Mouse (Mus musculus): ENCODE data around the gene Loxl3.

Loxl3 gene

DNA sequence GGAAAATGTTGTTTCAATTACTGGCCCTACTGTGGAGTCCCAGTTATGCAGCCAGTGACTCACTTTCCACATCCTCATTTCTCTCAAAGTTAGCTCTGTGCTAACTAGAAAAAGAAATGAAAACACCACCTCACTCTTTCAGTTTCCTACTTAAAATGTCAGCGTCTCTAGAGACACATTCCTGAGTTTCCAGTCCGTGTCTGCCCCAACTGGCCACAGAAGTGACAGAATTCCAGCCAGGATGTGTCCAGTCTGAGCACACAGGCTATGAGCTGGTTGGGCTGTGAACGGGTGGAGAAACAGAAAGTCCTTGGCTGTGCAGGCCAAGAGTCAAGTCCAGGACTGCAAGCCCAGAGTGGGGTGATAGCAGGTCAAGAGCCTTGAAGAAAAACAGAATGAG, 16.8 kb upstream of the Loxl3 start:
- DNase-seq (ENCODE audit: low read depth): no peak

DNA sequence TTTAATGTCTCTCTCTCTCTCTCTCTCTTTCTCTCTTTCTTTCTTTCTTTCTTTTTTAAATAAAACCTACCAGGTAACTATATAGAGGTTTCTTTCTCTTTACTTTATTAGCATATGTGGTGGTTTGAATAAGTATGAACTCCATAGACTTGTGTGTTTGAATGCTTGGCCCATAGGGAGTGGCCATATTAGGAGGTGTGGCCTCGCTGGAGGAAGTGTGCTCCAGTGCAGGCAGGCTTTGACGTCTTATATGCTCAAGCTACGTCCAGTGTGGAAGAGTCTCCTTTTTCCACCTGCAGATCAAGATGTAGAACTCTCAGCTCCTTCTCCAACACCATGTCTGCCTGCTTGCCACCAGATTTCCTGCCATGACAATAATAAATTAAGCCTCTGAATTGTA, 14.9 kb upstream of the Loxl3 start:
- no peak for DNase-seq (ENCODE audit: low read depth)

DNA sequence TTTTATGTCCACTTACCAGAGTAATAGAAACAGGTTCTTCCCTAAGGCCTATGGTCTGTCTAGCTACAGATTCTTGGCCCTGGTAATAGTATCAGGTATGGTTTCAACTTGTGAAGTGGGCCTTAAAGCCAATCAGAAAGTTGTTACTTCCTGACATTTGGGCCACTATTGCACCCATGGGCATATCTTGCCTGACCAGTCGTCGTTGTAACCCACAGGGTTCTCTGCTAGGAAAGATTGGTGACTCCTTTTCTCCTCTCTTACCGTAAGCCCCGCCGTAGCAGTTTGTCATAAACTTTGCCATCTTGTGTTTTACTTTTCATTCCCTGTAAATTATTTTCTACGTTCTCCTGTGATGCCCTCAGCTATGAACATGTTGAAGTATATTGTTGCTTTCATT, 13.9 kb upstream of the Loxl3 start:
- DNase-seq (ENCODE audit: low read depth): no peak

DNA sequence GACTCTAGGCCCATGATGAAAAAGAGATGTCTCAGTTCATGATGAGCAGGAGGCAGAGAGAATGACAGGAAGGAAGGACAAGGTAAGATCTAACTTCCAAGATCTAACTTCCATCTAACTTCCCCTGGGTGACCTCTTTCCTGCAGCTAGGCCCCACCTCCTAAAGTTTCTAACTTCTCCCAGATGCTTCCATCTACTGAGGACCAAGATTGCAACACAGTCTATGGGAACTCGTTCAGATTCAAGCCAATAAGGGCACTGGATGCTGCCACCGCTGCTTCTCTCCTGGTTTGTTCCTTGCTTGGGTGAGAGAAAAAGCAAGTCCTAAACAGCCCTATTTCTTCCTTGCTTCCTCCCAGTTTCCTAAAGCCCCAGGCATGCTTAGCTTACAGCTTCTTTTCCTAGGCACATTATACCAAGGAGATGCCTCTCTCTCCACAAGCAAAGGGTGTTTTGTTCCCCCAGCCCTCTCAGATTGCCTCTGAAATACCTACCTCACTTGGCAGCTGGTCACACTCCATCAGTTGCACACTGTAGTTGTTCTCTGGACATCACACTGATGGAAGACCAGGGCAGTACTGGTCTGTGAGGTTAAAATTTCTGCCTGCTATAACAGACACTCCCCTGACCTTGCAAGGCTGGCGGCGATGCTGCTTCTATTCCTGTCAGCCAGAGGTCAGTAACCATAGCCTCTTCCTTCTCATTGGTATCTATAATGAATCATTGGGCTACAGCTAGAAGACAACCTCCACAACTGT, 13.0 kb upstream of the Loxl3 start:
- no peak for DNase-seq (ENCODE audit: low read depth)

DNA sequence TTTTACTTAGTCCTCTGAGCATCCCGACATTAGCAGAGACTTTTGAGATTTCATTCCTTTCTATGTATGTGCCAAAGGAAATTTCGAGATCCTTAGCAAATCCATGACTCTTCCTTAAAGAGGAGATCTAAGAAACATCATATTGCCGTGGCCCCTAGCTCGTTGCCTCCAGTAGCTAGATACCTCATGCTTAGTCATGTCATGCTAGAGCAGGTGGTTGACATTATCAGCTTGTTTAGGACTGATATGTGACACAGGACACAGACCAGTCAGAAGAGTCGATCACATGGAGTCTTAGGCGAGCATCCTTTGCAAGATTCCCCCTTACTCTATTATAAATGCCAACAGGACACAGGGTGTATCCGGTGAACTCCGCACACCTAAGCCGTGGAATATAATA, 11.0 kb upstream of the Loxl3 start:
- DNase-seq (ENCODE audit: low read depth): no peak

DNA sequence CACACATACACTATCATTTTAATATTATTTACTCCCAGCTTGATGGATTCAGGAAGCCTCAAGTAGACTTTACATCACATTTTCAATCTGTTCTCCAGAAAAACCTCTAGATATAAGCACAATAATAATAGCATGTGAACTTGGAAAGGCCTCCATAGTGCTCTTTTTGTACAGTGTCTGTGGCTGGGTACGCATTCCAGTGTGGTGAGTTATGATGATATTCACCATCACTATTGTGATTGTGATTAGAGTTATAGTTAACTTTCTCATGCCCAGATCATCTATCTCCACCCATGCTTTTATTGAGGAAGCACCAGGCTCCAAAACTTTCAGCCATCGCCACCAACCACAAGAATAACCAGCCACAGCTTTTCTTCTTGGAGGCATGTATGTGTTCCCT, 10.2 kb upstream of the Loxl3 start:
- no peak for DNase-seq (ENCODE audit: low read depth)

DNA sequence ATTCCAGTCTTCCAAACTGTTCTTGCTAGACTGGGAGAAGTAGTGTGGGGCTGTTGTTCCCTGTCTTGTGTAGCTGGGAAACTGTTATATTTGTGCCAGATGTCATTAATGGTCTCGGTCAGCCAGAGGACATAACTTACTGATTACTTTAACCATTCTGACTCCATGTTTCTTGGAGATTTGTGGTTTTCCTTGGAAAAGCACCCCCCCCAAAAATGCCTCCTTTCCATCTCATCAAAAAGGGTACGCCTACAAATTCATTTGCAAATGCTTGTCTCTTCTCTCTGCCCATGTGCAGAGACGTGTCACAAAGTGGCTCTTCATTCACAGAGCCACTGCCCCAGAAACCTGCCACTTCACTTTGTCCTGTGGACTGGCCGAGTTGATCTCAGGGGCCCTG, 9.6 kb upstream of the Loxl3 start:
- no peak for DNase-seq (ENCODE audit: low read depth)

DNA sequence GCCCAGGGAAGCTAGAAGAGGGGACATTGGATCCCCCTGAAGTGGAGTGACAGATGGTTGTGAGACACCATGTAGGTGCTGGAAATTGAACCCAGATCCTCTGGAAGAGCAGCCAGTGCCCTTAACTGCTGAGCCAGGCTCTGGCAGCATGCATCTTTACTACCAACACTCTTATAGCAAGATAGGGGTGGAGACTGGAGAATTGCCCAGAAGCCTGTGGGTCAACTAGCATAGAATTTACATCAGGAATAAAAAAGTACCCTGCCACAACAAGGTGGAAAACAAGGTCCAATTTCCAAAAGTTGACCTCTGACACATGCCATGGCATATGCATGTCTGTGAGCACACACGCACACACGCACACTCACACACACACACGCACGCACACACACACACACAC, 8.8 kb upstream of the Loxl3 start:
- DNase-seq (ENCODE audit: low read depth): no peak

DNA sequence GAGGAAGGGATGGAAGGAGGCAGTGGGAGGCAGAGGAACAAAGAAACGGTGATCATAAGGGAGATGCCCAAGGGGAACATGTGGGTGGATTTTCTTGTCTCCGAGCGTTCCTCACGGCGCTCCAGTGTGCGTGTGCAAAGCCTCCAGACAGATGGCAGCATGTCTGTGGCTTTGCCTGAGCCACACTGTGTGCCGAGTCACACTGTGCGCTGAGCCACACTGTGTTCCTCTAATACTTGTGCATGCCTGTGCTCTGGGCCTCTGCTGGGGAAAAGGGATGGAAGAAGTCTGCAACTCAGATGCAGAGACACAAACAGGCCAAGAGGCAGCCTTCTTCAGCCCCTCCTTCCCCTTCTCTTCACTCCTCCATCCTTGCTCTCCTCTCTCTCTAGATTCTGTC, 6.7 kb upstream of the Loxl3 start:
- DNase-seq (ENCODE audit: low read depth): no peak

DNA sequence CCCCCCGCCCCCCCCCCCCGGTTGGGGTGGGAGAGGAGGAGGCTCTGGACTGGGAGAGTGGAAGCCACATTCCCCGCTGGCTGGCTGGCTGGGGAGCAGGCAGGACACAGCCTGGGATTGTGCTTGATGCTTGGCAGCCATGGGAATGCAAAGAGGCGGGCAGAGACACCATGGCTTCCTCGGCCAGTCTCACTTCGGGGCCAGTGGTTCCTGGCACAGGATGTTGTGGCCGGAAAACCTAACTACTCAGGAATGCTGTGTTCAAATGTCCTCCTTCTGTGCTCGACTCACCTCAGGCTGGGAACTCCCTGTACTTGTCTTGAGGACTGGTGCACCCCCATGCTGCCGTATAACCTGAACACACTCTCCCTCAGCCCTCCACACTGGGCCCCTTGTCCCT, 6.3 kb upstream of the Loxl3 start:
- no peak for DNase-seq (ENCODE audit: low read depth)

DNA sequence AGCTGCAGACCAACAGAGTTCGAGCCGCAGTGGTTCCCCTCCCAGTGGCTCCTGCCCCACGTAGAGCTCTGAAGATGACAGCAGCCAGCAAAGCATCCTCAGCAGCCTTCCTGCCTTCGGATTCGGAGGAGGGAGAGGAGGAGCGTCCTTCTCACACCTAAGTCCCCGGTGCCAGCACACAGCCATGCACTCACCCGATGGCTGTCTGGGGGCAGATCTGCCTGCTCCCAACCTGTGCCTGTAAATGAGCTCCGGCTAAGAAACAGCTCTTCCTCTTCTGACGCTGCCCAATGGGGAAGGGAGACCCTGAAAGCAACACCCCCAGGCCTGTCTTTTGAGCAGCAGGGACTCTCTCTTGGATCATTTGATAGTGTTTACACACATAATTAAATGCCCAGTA, 4.2 kb upstream of the Loxl3 start:
- DNase-seq (ENCODE audit: low read depth): no peak

DNA sequence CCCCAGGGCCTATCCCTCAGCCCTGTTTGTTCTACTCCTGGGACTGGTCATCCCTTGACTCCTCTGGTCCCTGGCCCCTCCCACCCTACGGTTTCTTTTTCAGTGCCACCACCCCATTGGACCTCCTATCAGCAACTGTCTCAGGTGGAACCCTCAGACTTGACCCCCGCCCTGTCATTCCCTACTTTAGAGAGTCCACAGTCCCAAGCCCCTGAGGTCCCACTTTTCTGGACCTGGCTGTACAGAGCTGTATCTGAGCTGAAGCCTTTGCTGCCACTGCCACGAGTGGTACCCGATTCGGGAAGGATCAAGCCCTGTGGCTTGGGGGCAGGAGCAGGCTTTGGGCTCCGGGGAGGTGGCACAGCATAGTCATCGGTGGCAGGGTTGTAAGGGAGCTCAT, 2.9 kb upstream of the Loxl3 start:
- no peak for DNase-seq (ENCODE audit: low read depth)

DNA sequence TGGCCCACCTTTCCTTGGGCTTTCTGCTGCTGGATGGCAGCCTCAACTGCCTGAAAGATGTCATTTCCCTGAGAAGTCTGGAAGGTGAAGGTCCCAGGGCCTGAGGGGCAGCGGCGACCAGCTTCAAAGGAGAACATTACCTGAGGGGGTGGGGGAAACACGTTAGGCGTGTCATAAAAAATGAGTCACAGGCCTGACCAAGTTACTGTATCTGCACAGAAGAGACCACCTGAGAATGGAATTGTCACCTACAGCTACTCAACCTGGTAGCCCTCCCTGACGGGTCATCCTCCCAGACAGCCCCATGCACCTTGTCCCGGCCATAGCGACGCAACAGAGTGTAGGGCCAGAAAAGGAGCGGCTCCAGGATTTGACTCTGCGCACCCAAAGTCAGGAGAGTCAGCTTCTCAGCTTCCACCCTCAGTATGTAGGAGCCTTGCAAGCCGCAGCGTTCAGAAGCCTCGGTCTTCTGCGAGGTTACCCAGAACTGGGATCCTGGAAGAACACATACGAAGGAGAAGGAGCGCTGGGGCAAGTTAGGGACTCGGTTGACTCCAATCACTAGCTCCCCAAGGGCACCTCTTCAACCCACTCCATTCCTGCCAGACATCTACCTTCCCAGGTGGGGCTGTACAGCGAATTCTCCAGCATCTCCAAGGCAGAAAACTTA, 1.9 kb upstream of the Loxl3 start:
- DNase-seq (ENCODE audit: low read depth): no peak

- no peak for DNase-seq (ENCODE audit: low read depth)
These were observed 1.2 kb upstream of the Loxl3 start for GRCm38 (mm10) chr6:83032769-83033191.

GRCm38 (mm10) chr6:83034463-83035055, 586 bp downstream of the Loxl3 start:
- no peak for DNase-seq (ENCODE audit: low read depth)

GRCm38 (mm10) chr6:83037188-83037587, 3.2 kb downstream of the Loxl3 start:
- no peak for DNase-seq (ENCODE audit: low read depth)

GRCm38 (mm10) chr6:83038496-83039012, 4.6 kb downstream of the Loxl3 start:
- peak; percentile 74 for DNase-seq (ENCODE audit: low read depth)

- DNase-seq (ENCODE audit: low read depth): no peak
These were observed 6.6 kb downstream of the Loxl3 start for GRCm38 (mm10) chr6:83040601-83041000.

GRCm38 (mm10) chr6:83043561-83043960, 9.6 kb downstream of the Loxl3 start:
- DNase-seq (ENCODE audit: low read depth): no peak

DNA sequence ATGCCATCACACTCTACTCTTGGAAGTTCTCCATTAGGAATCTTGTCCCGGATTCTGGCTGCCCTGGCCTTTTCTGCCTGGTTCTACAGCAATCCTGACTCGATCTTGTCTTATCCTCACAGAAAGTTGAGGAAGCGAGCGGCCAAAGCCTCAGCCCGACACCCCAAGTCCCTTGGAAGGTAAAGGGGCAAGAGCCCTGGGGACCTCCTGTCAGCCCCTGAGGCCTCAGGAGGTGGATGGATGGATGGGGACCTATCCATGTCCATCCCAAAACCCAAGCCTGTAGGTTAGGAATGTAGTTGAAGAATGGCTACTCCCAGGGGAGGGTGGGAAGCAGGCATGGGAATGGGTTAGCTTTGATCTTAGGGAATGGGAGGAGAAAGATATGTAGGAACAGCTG, 10.0 kb downstream of the Loxl3 start:
- no peak for DNase-seq (ENCODE audit: low read depth)

- no peak for DNase-seq (ENCODE audit: low read depth)
These were observed 10.8 kb downstream of the Loxl3 start for GRCm38 (mm10) chr6:83044742-83045141.

GRCm38 (mm10) chr6:83049367-83049766, 15.4 kb downstream of the Loxl3 start:
- no peak for DNase-seq (ENCODE audit: low read depth)

Measured in c-Kit-positive CD71-negative TER-119-negative erythroid progenitor cells, embryonic 14.5 days (primary cell).